8 mouse cellular contexts compared by ENCODE assay signal in genomic region chr4:56801907-56802668, GRCm38 (mm10). TPM values are rescaled to one million over a fixed set of nuclear protein-coding genes. Genes with fewer than 3 reads are reported as not detected.
DNase-seq lines count a peak whose midpoint lies in the region; ATAC-seq lines count a peak whose summit lies in the region.

Gene Elp1 (minus strand): TSS chr4:56802331.
Gene Fam206a (plus strand): TSS chr4:56802345.

- peak within 1 kb of the TSS; percentile 90 for H3K9ac ChIP-seq in hindbrain, embryonic 16.5 days (ENCODE audit: low read depth, low read length)

- under 1% methylated on average over 72 of the region's 72 CpGs for WGBS in hindbrain, embryonic 16.5 days
- under 1% methylated on average over 72 of the region's 72 CpGs for WGBS in macrophage (ENCODE audit: missing documents)

- peak within 1 kb of the TSS; percentile 83 for H3K4me3 ChIP-seq in hindbrain, embryonic 16.5 days (ENCODE audit: low read length)
- H3K4me3 ChIP-seq in macrophage (ENCODE audit: inconsistent target), result peak within 1 kb of the TSS; percentile 86

- DNase-seq in T-cell, adult 2 months (ENCODE audit: low spot score), result peak; percentile 94
- DNase-seq in cerebellum, postnatal 36 days, result peak; percentile 97 to 99
- peak; percentile 93 for DNase-seq in gastrocnemius, adult 18-20 months (ENCODE audit: low spot score)
- DNase-seq in left cerebral cortex, adult 18-20 months (ENCODE audit: low spot score in 2 of 2), result peak; percentile 97
- peak; percentile 95 for DNase-seq in right cerebral cortex, adult 18-20 months
- peak; percentile 83 for DNase-seq in urinary bladder, postnatal 10 days (ENCODE audit: low spot score)

- no peaks in the 10 kb centered on the region for H3K27me3 ChIP-seq in hindbrain, embryonic 16.5 days (replicated peaks; ENCODE audit: control insufficient read depth, insufficient read depth, low read length)

- H3K79me2 ChIP-seq in macrophage (ENCODE audit: inconsistent target), result peaks cover 24% of the 10 kb centered on the region

- peaks cover 22% of the 10 kb centered on the region for H3K36me3 ChIP-seq in hindbrain, embryonic 16.5 days (ENCODE audit: control insufficient read depth, insufficient read depth, low read length)
- peaks cover 20% of the 10 kb centered on the region for H3K36me3 ChIP-seq in macrophage (ENCODE audit: inconsistent target)

- peaks cover 24% of the 10 kb centered on the region for H3K4me1 ChIP-seq in hindbrain, embryonic 16.5 days (ENCODE audit: control insufficient read depth, insufficient read depth, low read depth, low read length)

- peak within 1 kb of the TSS; percentile 93 for H3K27ac ChIP-seq in hindbrain, embryonic 16.5 days (ENCODE audit: low read depth, low read length)
- H3K27ac ChIP-seq in macrophage, result 0 out of 2 replicates have a peak within 1 kb of the TSS, but pooled peaks have one; percentile 17

- H3K4me2 ChIP-seq in hindbrain, embryonic 16.5 days (ENCODE audit: low read length), result peak within 1 kb of the TSS; percentile 79

- ATAC-seq in hindbrain, embryonic 16.5 days, result peak; percentile 97

- H3K9me3 ChIP-seq in hindbrain, embryonic 16.5 days (ENCODE audit: control insufficient read depth, low read length), result no peaks in the 10 kb centered on the region

RNA-seq across cellular contexts. Expression of gene Elp1, which starts in this region (rescaled TPM):
- total RNA-seq in gastrocnemius, adult 18-20 months (2021), result 10 to 100 TPM; 24.8 to 25.5 TPM
- 56.8 and 60.3 TPM in 2 replicates for polyA plus RNA-seq in hindbrain, embryonic 16.5 days (2015; fragmentation: Nextera tagmentation; extraction: Ambion mirVana)
- 10 to 100 TPM; 62.6 to 66.6 TPM for total RNA-seq in left cerebral cortex, adult 18-20 months (2021)
- 10 to 100 TPM; 20.3 to 87.3 (median 52.3) TPM for total RNA-seq in macrophage (2018; cell fraction: chromatin; rRNA removed)
- 10 to 100 TPM in 25 of 26 experiments, 1 to 10 TPM in 1; 9.9 to 25.1 (median 17.4) TPM for total RNA-seq in macrophage (2018; cell fraction: cytosol; rRNA removed)
- 10 to 100 TPM; 14.7 to 52.2 (median 30.6) TPM for total RNA-seq in macrophage (2018; cell fraction: nucleus; rRNA removed)
- 10.4 to 24.1 TPM (median 15.0 TPM) in 3 replicates for polyA plus RNA-seq in macrophage (2018)

RNA-seq across cellular contexts. Expression of gene Fam206a, which starts in this region (rescaled TPM):
- 1 to 10 TPM; 1.2 to 1.3 TPM for total RNA-seq in gastrocnemius, adult 18-20 months (2021)
- 13.1 and 15.2 TPM in 2 replicates for polyA plus RNA-seq in hindbrain, embryonic 16.5 days (2015; fragmentation: Nextera tagmentation; extraction: Ambion mirVana)
- 10 to 100 TPM; 17.0 to 17.4 TPM for total RNA-seq in left cerebral cortex, adult 18-20 months (2021)
- 1 to 10 TPM; 2.8 to 9.2 (median 4.8) TPM for total RNA-seq in macrophage (2018; cell fraction: chromatin; rRNA removed)
- total RNA-seq in macrophage (2018; cell fraction: cytosol; rRNA removed), result 1 to 10 TPM; 3.7 to 6.6 (median 5.2) TPM
- total RNA-seq in macrophage (2018; cell fraction: nucleus; rRNA removed), result 10 to 100 TPM in 2 of 26 experiments, 1 to 10 TPM in 24; 3.0 to 11.0 (median 5.5) TPM
- 5.0 to 7.7 TPM (median 7.1 TPM) in 3 replicates for polyA plus RNA-seq in macrophage (2018)

Comparison
In these comparisons a context has a peak if more than half of its experiments do, and no peak if none do; other contexts are left out.
1. Peak in every context shown above with its lines: DNase-seq, ATAC-seq, H3K4me3 ChIP-seq and H3K27ac ChIP-seq.
2. RNA of gene Fam206a (total RNA-seq): 17.0 to 17.4 TPM in left cerebral cortex, adult 18-20 months; 1.2 to 1.3 TPM in gastrocnemius, adult 18-20 months; every median in the first group is over 4 times any median in the second.